Mouse (Mus musculus): ENCODE results near the gene Mast4. TPM values are rescaled to one million over a fixed set of nuclear protein-coding genes. Genes with fewer than 3 reads are reported as not detected.
A peak's percentile ranks its signal among the peaks of the same experiment; 100 is the strongest.

Gene Mast4
- polyA plus RNA-seq, 1 experiment from 2014 or later, result 34.9 TPM

- 93% methylated on average over 4 of the region's 4 CpGs for WGBS
- no peak for ATAC-seq (ENCODE audit: low FRiP score, low read depth)
- H3K4me1 ChIP-seq, result peaks cover 8% of the 10 kb centered on the region
- H3K27ac ChIP-seq (replicated peaks), result no peak overlapping the region
- no peaks in the 10 kb centered on the region for H3K27me3 ChIP-seq
- H3K4me2 ChIP-seq (replicated peaks), result no peak overlapping the region
- H3K9ac ChIP-seq (replicated peaks), result no peak overlapping the region
- no peak overlapping the region for H3K4me3 ChIP-seq
- H3K9me3 ChIP-seq, result no peaks in the 10 kb centered on the region
- H3K36me3 ChIP-seq, result no peaks in the 10 kb centered on the region
Observed at GRCm38 (mm10) chr13:103229069-103229468, 105.2 kb downstream of the Mast4 start.

GRCm38 (mm10) chr13:103225895-103226815 lies 108.1 kb downstream of the Mast4 start:
- WGBS, result 50% methylated on average over 17 of the region's 17 CpGs
- Histone ChIP-seq H3K4me1 (peaks cover 8% of the 10 kb centered on the region), H3K27ac (replicated peaks) (no peak overlapping the region; the same call in 1 of the 2 replicates), H3K27me3 (no peaks in the 10 kb centered on the region), H3K9me3 (no peaks in the 10 kb centered on the region), H3K4me3 (no peak overlapping the region), H3K36me3 (no peaks in the 10 kb centered on the region), H3K4me2 (replicated peaks) (0 out of 2 replicates have a peak overlapping the region, but pooled peaks have one; percentile 7), H3K9ac (replicated peaks) (no peak overlapping the region)
- no peak for ATAC-seq (ENCODE audit: low FRiP score, low read depth)

GRCm38 (mm10) chr13:103225217-103225894 lies 108.9 kb downstream of the Mast4 start:
- ATAC-seq (ENCODE audit: low FRiP score, low read depth), result no peak
- no peak overlapping the region for H3K4me3 ChIP-seq
- H3K9ac ChIP-seq (replicated peaks), result no peak overlapping the region
- 0 out of 2 replicates have a peak overlapping the region, but pooled peaks have one; percentile 35 for H3K27ac ChIP-seq (replicated peaks)
- H3K4me1 ChIP-seq, result peaks cover 13% of the 10 kb centered on the region
- 0 out of 2 replicates have a peak overlapping the region, but pooled peaks have one; percentile 7 for H3K4me2 ChIP-seq (replicated peaks)
- WGBS, result 36% methylated on average over 11 of the region's 11 CpGs
- no peaks in the 10 kb centered on the region for H3K27me3 ChIP-seq
- H3K9me3 ChIP-seq, result no peaks in the 10 kb centered on the region
- H3K36me3 ChIP-seq, result no peaks in the 10 kb centered on the region

- Histone ChIP-seq H3K27ac (replicated peaks) (no peak overlapping the region), H3K4me3 (no peak overlapping the region), H3K4me1 (peaks cover 10% of the 10 kb centered on the region), H3K4me2 (replicated peaks) (0 out of 2 replicates have a peak overlapping the region, but pooled peaks have one; percentile 15), H3K9me3 (no peaks in the 10 kb centered on the region), H3K27me3 (no peaks in the 10 kb centered on the region), H3K36me3 (no peaks in the 10 kb centered on the region), H3K9ac (replicated peaks) (no peak overlapping the region)
- no peak for ATAC-seq (ENCODE audit: low FRiP score, low read depth)
- 16% methylated on average over 11 of the region's 11 CpGs for WGBS
Observed at GRCm38 (mm10) chr13:103220479-103221064, 113.7 kb downstream of the Mast4 start.

- H3K4me3 ChIP-seq, result no peak overlapping the region
- 40% methylated on average over 2 of the region's 2 CpGs for WGBS
- no peak overlapping the region for H3K4me2 ChIP-seq (replicated peaks)
- no peaks in the 10 kb centered on the region for H3K9me3 ChIP-seq
- no peak for ATAC-seq (ENCODE audit: low FRiP score, low read depth)
- peaks cover 5% of the 10 kb centered on the region for H3K4me1 ChIP-seq
- no peak overlapping the region for H3K27ac ChIP-seq (replicated peaks)
- no peaks in the 10 kb centered on the region for H3K36me3 ChIP-seq
- no peak overlapping the region for H3K9ac ChIP-seq (replicated peaks)
- no peaks in the 10 kb centered on the region for H3K27me3 ChIP-seq
Observed at GRCm38 (mm10) chr13:103219999-103220398, 114.3 kb downstream of the Mast4 start.

GRCm38 (mm10) chr13:103217486-103217885 lies 116.8 kb downstream of the Mast4 start:
- H3K9me3 ChIP-seq, result no peaks in the 10 kb centered on the region
- H3K4me1 ChIP-seq, result peaks cover 5% of the 10 kb centered on the region
- H3K36me3 ChIP-seq, result no peaks in the 10 kb centered on the region
- no peaks in the 10 kb centered on the region for H3K27me3 ChIP-seq
- H3K27ac ChIP-seq (replicated peaks), result no peak overlapping the region
- no peak overlapping the region for H3K4me3 ChIP-seq
- no peak overlapping the region for H3K4me2 ChIP-seq (replicated peaks)
- 83% methylated on average over 3 of the region's 3 CpGs for WGBS
- ATAC-seq (ENCODE audit: low FRiP score, low read depth), result no peak
- no peak overlapping the region for H3K9ac ChIP-seq (replicated peaks)

- ATAC-seq (ENCODE audit: low FRiP score, low read depth), result 0 out of 2 replicates have a peak, but pooled peaks have one; percentile 12
- H3K9ac ChIP-seq (replicated peaks), result no peak overlapping the region
- H3K27ac ChIP-seq (replicated peaks), result no peak overlapping the region
- WGBS, result 91% methylated on average over 2 of the region's 3 CpGs
- H3K36me3 ChIP-seq, result no peaks in the 10 kb centered on the region
- no peak overlapping the region for H3K4me2 ChIP-seq (replicated peaks)
- no peak overlapping the region for H3K4me3 ChIP-seq
- no peaks in the 10 kb centered on the region for H3K4me1 ChIP-seq
- no peaks in the 10 kb centered on the region for H3K27me3 ChIP-seq
- no peaks in the 10 kb centered on the region for H3K9me3 ChIP-seq
Observed at GRCm38 (mm10) chr13:103214506-103214905, 119.8 kb downstream of the Mast4 start.

- Histone ChIP-seq H3K27ac (replicated peaks) (no peak overlapping the region), H3K9ac (replicated peaks) (no peak overlapping the region), H3K27me3 (no peaks in the 10 kb centered on the region), H3K4me1 (no peaks in the 10 kb centered on the region), H3K4me2 (replicated peaks) (no peak overlapping the region), H3K36me3 (no peaks in the 10 kb centered on the region), H3K9me3 (no peaks in the 10 kb centered on the region), H3K4me3 (no peak overlapping the region)
- ATAC-seq (ENCODE audit: low FRiP score, low read depth), result no peak
- 84% methylated on average over 6 of the region's 6 CpGs for WGBS
Observed at GRCm38 (mm10) chr13:103211953-103212352, 122.3 kb downstream of the Mast4 start.

GRCm38 (mm10) chr13:103211501-103211941 lies 122.8 kb downstream of the Mast4 start:
- no peak for ATAC-seq (ENCODE audit: low FRiP score, low read depth)
- Histone ChIP-seq H3K36me3 (no peaks in the 10 kb centered on the region), H3K27ac (replicated peaks) (no peak overlapping the region), H3K4me3 (no peak overlapping the region), H3K27me3 (no peaks in the 10 kb centered on the region), H3K9ac (replicated peaks) (no peak overlapping the region), H3K9me3 (no peaks in the 10 kb centered on the region), H3K4me1 (no peaks in the 10 kb centered on the region), H3K4me2 (replicated peaks) (no peak overlapping the region)
- WGBS, result 81% methylated on average over 11 of the region's 11 CpGs

GRCm38 (mm10) chr13:103210746-103211145 lies 123.6 kb downstream of the Mast4 start:
- no peaks in the 10 kb centered on the region for H3K4me1 ChIP-seq
- no peak overlapping the region for H3K9ac ChIP-seq (replicated peaks)
- no peaks in the 10 kb centered on the region for H3K9me3 ChIP-seq
- H3K27ac ChIP-seq (replicated peaks), result no peak overlapping the region
- ATAC-seq (ENCODE audit: low FRiP score, low read depth), result no peak
- H3K36me3 ChIP-seq, result no peaks in the 10 kb centered on the region
- H3K27me3 ChIP-seq, result no peaks in the 10 kb centered on the region
- H3K4me3 ChIP-seq, result no peak overlapping the region
- WGBS, result 86% methylated on average over 4 of the region's 4 CpGs
- no peak overlapping the region for H3K4me2 ChIP-seq (replicated peaks)

GRCm38 (mm10) chr13:103207199-103207598 lies 127.1 kb downstream of the Mast4 start:
- WGBS, result 91% methylated on average over 4 of the region's 4 CpGs

GRCm38 (mm10) chr13:103206644-103207043 lies 127.7 kb downstream of the Mast4 start:
- no peak overlapping the region for H3K27ac ChIP-seq (replicated peaks)
- H3K4me1 ChIP-seq, result no peaks in the 10 kb centered on the region
- WGBS, result 76% methylated on average over 9 of the region's 9 CpGs
- H3K27me3 ChIP-seq, result no peaks in the 10 kb centered on the region
- no peaks in the 10 kb centered on the region for H3K36me3 ChIP-seq
- no peaks in the 10 kb centered on the region for H3K9me3 ChIP-seq
- no peak overlapping the region for H3K4me3 ChIP-seq
- no peak overlapping the region for H3K9ac ChIP-seq (replicated peaks)
- no peak for ATAC-seq (ENCODE audit: low FRiP score, low read depth)
- no peak overlapping the region for H3K4me2 ChIP-seq (replicated peaks)

More at GRCm38 (mm10) chr13:103207199-103207598, 127.1 kb downstream of the Mast4 start:
- H3K4me1 ChIP-seq, result no peaks in the 10 kb centered on the region
- no peak overlapping the region for H3K9ac ChIP-seq (replicated peaks)
- no peaks in the 10 kb centered on the region for H3K9me3 ChIP-seq
- H3K27me3 ChIP-seq, result no peaks in the 10 kb centered on the region
- no peak overlapping the region for H3K27ac ChIP-seq (replicated peaks)
- H3K4me2 ChIP-seq (replicated peaks), result no peak overlapping the region
- no peaks in the 10 kb centered on the region for H3K36me3 ChIP-seq
- no peak overlapping the region for H3K4me3 ChIP-seq
- ATAC-seq (ENCODE audit: low FRiP score, low read depth), result no peak

All from midbrain, embryonic 12.5 days (tissue).